Mouse (Mus musculus): ENCODE measurements around the gene Srrm4. TPM values are rescaled to one million over a fixed set of nuclear protein-coding genes. Genes with fewer than 3 reads are reported as not detected.
A peak's percentile ranks its signal among the peaks of the same experiment; 100 is the strongest.

Srrm4 gene
- total RNA-seq, 1 experiment, result 0.22 TPM

- Histone ChIP-seq H3K36me3 (ENCODE audit: control insufficient read depth, insufficient read depth, low read length, poor library complexity, severe bottlenecking) (no peaks in the 10 kb centered on the region), H3K27ac (ENCODE audit: insufficient read depth, low read depth, low read length, poor library complexity, severe bottlenecking) (no peak overlapping the region), H3K4me1 (ENCODE audit: control insufficient read depth in 2 of 2, insufficient read depth in 2 of 2, low read length in 2 of 2, poor library complexity in 1 of 2) (peaks cover 19 to 32% of the 10 kb centered on the region in 2 experiments), H3K9me3 (ENCODE audit: control insufficient read depth, insufficient read depth, low read depth, low read length) (no peaks in the 10 kb centered on the region), H3K4me3 (ENCODE audit: insufficient read depth in 1 of 2, low read depth in 1 of 2, low read length in 2 of 2, poor library complexity in 1 of 2, severe bottlenecking in 1 of 2) (no peak overlapping the region), H3K9ac (ENCODE audit: insufficient read depth, low read depth, low read length, poor library complexity, severe bottlenecking) (no peak overlapping the region)
- DNase-seq (ENCODE audit: low read depth, low spot score), result no peak
- TF ChIP-seq ZC3H11A (IDR thresholded peaks at IDR 0.05; ENCODE audit: borderline replicate concordance, low read depth, low read length) (no peak), HCFC1 (IDR thresholded peaks at IDR 0.05; ENCODE audit: borderline replicate concordance, insufficient read depth, low read length) (no peak), MAFK (IDR thresholded peaks at IDR 0.05; ENCODE audit: insufficient read depth, low read depth, low read length) (no peak), ZNF384 (IDR thresholded peaks at IDR 0.05; ENCODE audit: low read depth, low read length) (no peak), CHD2 (IDR thresholded peaks at IDR 0.05; ENCODE audit: low read depth, low read length) (no peak)
- in situ Hi-C loops (cut with MboI; ENCODE audit: low sequenced_read_pairs in 2 of 2, unreplicated experiment in 2 of 2), result no loop called here
Observed at GRCm38 (mm10) chr5:116450901-116451300, 140.7 kb downstream of the Srrm4 start.

GRCm38 (mm10) chr5:116449522-116450225, 141.9 kb downstream of the Srrm4 start:
- in situ Hi-C loops (cut with MboI; ENCODE audit: low sequenced_read_pairs in 2 of 2, unreplicated experiment in 2 of 2), result no loop called here
- no peak for DNase-seq (ENCODE audit: low read depth, low spot score)
- Histone ChIP-seq H3K9ac (ENCODE audit: insufficient read depth, low read depth, low read length, poor library complexity, severe bottlenecking) (0 out of 2 replicates have a peak overlapping the region, but pooled peaks have one; percentile 9), H3K4me1 (ENCODE audit: control insufficient read depth in 2 of 2, insufficient read depth in 2 of 2, low read length in 2 of 2, poor library complexity in 1 of 2) (peaks cover 21 to 29% of the 10 kb centered on the region in 2 experiments), H3K4me3 (ENCODE audit: insufficient read depth in 1 of 2, low read depth in 1 of 2, low read length in 2 of 2, poor library complexity in 1 of 2, severe bottlenecking in 1 of 2) (no peak overlapping the region), H3K36me3 (ENCODE audit: control insufficient read depth, insufficient read depth, low read length, poor library complexity, severe bottlenecking) (no peaks in the 10 kb centered on the region), H3K9me3 (ENCODE audit: control insufficient read depth, insufficient read depth, low read depth, low read length) (no peaks in the 10 kb centered on the region), H3K27ac (ENCODE audit: insufficient read depth, low read depth, low read length, poor library complexity, severe bottlenecking) (no peak overlapping the region)
- no peak for TF ChIP-seq ZC3H11A (IDR thresholded peaks at IDR 0.05; ENCODE audit: borderline replicate concordance, low read depth, low read length)

- H3K36me3 ChIP-seq (ENCODE audit: control insufficient read depth, insufficient read depth, low read length, poor library complexity, severe bottlenecking), result no peaks in the 10 kb centered on the region
- H3K9me3 ChIP-seq (ENCODE audit: control insufficient read depth, insufficient read depth, low read depth, low read length), result no peaks in the 10 kb centered on the region
- no peak overlapping the region for H3K9ac ChIP-seq (ENCODE audit: insufficient read depth, low read depth, low read length, poor library complexity, severe bottlenecking)
- TF ChIP-seq MAFK (IDR thresholded peaks at IDR 0.05; ENCODE audit: insufficient read depth, low read depth, low read length), result no peak
- TF ChIP-seq ZC3H11A (IDR thresholded peaks at IDR 0.05; ENCODE audit: borderline replicate concordance, low read depth, low read length), result no peak
- TF ChIP-seq HCFC1 (IDR thresholded peaks at IDR 0.05; ENCODE audit: borderline replicate concordance, insufficient read depth, low read length), result no peak
- no peak for TF ChIP-seq ZNF384 (IDR thresholded peaks at IDR 0.05; ENCODE audit: low read depth, low read length)
- no peak for TF ChIP-seq CHD2 (IDR thresholded peaks at IDR 0.05; ENCODE audit: low read depth, low read length)
- peak overlapping the region; percentile 28 to 41; a peak in 3 of 4 replicates for H3K4me3 ChIP-seq (ENCODE audit: insufficient read depth in 1 of 2, low read depth in 1 of 2, low read length in 2 of 2, poor library complexity in 1 of 2, severe bottlenecking in 1 of 2)
- DNase-seq (ENCODE audit: low read depth, low spot score), result no peak
- no peak overlapping the region for H3K27ac ChIP-seq (ENCODE audit: insufficient read depth, low read depth, low read length, poor library complexity, severe bottlenecking)
- in situ Hi-C loops (cut with MboI; ENCODE audit: low sequenced_read_pairs in 2 of 2, unreplicated experiment in 2 of 2), result no loop called here
- peaks cover 14 to 26% of the 10 kb centered on the region in 2 experiments for H3K4me1 ChIP-seq (ENCODE audit: control insufficient read depth in 2 of 2, insufficient read depth in 2 of 2, low read length in 2 of 2, poor library complexity in 1 of 2)
Observed at GRCm38 (mm10) chr5:116448409-116449191, 143.0 kb downstream of the Srrm4 start.

- peaks cover 12 to 27% of the 10 kb centered on the region in 2 experiments for H3K4me1 ChIP-seq (ENCODE audit: control insufficient read depth in 2 of 2, insufficient read depth in 2 of 2, low read length in 2 of 2, poor library complexity in 1 of 2)
- H3K9ac ChIP-seq (ENCODE audit: insufficient read depth, low read depth, low read length, poor library complexity, severe bottlenecking), result no peak overlapping the region
- no peak overlapping the region for H3K27ac ChIP-seq (ENCODE audit: insufficient read depth, low read depth, low read length, poor library complexity, severe bottlenecking)
- no peaks in the 10 kb centered on the region for H3K9me3 ChIP-seq (ENCODE audit: control insufficient read depth, insufficient read depth, low read depth, low read length)
- TF ChIP-seq MAFK (IDR thresholded peaks at IDR 0.05; ENCODE audit: insufficient read depth, low read depth, low read length), result no peak
- no peak for TF ChIP-seq ZNF384 (IDR thresholded peaks at IDR 0.05; ENCODE audit: low read depth, low read length)
- no peak for TF ChIP-seq HCFC1 (IDR thresholded peaks at IDR 0.05; ENCODE audit: borderline replicate concordance, insufficient read depth, low read length)
- TF ChIP-seq CHD2 (IDR thresholded peaks at IDR 0.05; ENCODE audit: low read depth, low read length), result no peak
- no peak for TF ChIP-seq ZC3H11A (IDR thresholded peaks at IDR 0.05; ENCODE audit: borderline replicate concordance, low read depth, low read length)
- in situ Hi-C loops (cut with MboI; ENCODE audit: low sequenced_read_pairs in 2 of 2, unreplicated experiment in 2 of 2), result no loop called here
- no peaks in the 10 kb centered on the region for H3K36me3 ChIP-seq (ENCODE audit: control insufficient read depth, insufficient read depth, low read length, poor library complexity, severe bottlenecking)
- peak overlapping the region; percentile 28 to 41 for H3K4me3 ChIP-seq (ENCODE audit: insufficient read depth in 1 of 2, low read depth in 1 of 2, low read length in 2 of 2, poor library complexity in 1 of 2, severe bottlenecking in 1 of 2)
- DNase-seq (ENCODE audit: low read depth, low spot score), result no peak
Observed at GRCm38 (mm10) chr5:116447821-116448350, 143.7 kb downstream of the Srrm4 start.
